Mouse (Mus musculus) heart, embryonic 13.5 days (tissue): Measurements from ENCODE around the gene Megf9. TPM values are rescaled to one million over a fixed set of nuclear protein-coding genes. Genes with fewer than 3 reads are reported as not detected.

Source experiments
- ATAC-seq: fragments of 200-750 bp; cut with Nextera tagmentation; 2 replicates; pipeline ENCODE4 v1.8.0; 2017; ENCODE audit warnings: moderate TSS enrichment; ENCODE audit not compliant: insufficient number of reproducible peaks, low FRiP score, low TSS enrichment; ENCODE audit errors: extremely low read depth
- H3K27ac ChIP-seq: fragments of 300-500 bp; sonication (generic); replicated peaks from 2 replicates; pipeline ENCODE4 v1.5.1; 2015; ENCODE audit warnings: moderate library complexity, mild to moderate bottlenecking, inconsistent platforms
- H3K27me3 ChIP-seq: fragments of 300-500 bp; sonication (generic); replicated peaks from 2 replicates; pipeline ENCODE4 v1.6.1; 2015; ENCODE audit warnings: mild to moderate bottlenecking, inconsistent platforms
- H3K36me3 ChIP-seq: fragments of 300-500 bp; sonication (generic); 2 replicates; pipeline ENCODE4 v1.6.1; 2015; ENCODE audit warnings: mild to moderate bottlenecking, inconsistent platforms
- H3K4me1 ChIP-seq: fragments of 300-500 bp; sonication (generic); 2 replicates; pipeline ENCODE4 v1.6.1; 2015; ENCODE audit warnings: inconsistent platforms
- H3K4me2 ChIP-seq: fragments of 300-500 bp; sonication (generic); 2 replicates; pipeline ENCODE4 v1.6.1; 2015; ENCODE audit warnings: inconsistent platforms, mild to moderate bottlenecking, moderate library complexity
- H3K4me3 ChIP-seq: fragments of 300-500 bp; sonication (generic); 2 replicates; pipeline ENCODE4 v1.5.1; 2015; ENCODE audit warnings: moderate library complexity, mild to moderate bottlenecking, inconsistent platforms
- H3K9ac ChIP-seq: fragments of 300-500 bp; sonication (generic); 2 replicates; pipeline ENCODE4 v1.6.1; 2015; ENCODE audit warnings: inconsistent platforms, mild to moderate bottlenecking, moderate library complexity
- H3K9me3 ChIP-seq: fragments of 300-500 bp; sonication (generic); 2 replicates; pipeline ENCODE4 v1.6.1; 2016; ENCODE audit warnings: inconsistent platforms
- WGBS: fragments of 180-500 bp; shearing (Covaris S2); methylation state at CpG from one replicate; pipeline ENCODE4 v1.1.7; 2015; ENCODE audit warnings: mixed read lengths; 5-methylcytosine and 5-hydroxymethylcytosine counted together
- polyA plus RNA-seq: library from polyadenylated mRNA; unstranded; fragments of >200 nt; fragmentation: Nextera tagmentation; extraction: Ambion mirVana; gene quantifications from 2 replicates; pipeline ENCODE4 v1.2.1, GENCODE M21; 2015

The Megf9 gene
- polyA plus RNA-seq = 3.9 and 4.0 TPM in 2 replicates

DNA sequence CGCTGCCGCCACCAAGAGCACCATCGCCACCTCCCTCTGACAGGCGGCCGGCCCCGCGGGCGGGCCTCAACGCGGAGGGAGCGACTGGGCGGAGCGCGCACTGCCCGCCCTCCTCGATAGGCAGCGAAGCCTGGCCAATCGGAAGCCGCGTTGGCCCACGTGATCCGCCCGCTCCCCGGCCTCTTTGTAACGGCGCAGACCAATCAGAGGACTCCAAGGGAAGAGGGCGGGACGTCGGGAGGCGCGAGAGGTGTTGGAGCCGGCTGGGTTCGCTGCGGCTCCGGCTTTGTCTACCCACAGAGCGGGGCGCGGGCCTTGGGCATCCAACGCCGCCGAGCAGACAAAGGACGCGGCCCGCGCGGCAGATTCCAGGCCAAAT lies at the start of gene Megf9:
Megf9 (minus strand) TSS at position 105 of the 379 bp plus-strand sequence.
- H3K36me3 ChIP-seq = no peaks in the 10 kb centered on the region
- peaks cover 33% of the 10 kb centered on the region for H3K4me1 ChIP-seq
- H3K27ac ChIP-seq = peak within 1 kb of the TSS; percentile 91
- H3K9me3 ChIP-seq = no peaks in the 10 kb centered on the region
- WGBS = under 1% methylated on average over 46 of the region's 46 CpGs
- peak; percentile 98 for ATAC-seq
- peak within 1 kb of the TSS; percentile 94 for H3K4me2 ChIP-seq
- H3K9ac ChIP-seq = peak within 1 kb of the TSS; percentile 95
- peak within 1 kb of the TSS; percentile 93 for H3K4me3 ChIP-seq
- no peaks in the 10 kb centered on the region for H3K27me3 ChIP-seq

DNA sequence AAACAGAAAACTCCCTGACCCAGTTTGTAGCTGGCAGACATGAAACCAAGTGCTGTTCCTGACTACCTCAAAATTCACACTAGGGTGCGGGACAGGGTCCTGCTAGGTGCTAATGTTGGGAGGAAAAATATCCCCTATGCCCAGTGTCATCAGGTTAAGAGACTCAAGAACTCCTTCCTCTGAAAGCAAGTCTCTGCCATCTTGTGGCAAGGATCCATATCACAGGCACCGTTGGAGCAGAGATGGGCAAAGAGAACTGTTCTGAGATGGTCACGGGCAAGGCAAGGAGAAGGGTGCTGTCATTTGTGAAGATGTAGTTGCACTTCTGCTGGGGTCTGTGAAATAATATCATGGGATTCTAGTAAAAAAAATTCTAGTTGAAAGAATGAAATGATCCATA lies 44.9 kb upstream of the Megf9 start:
- H3K4me3 ChIP-seq = no peak overlapping the region
- H3K27ac ChIP-seq = no peak overlapping the region
- no peak overlapping the region for H3K4me2 ChIP-seq
- 35% methylated on average over 3 of the region's 3 CpGs for WGBS
- no peaks in the 10 kb centered on the region for H3K36me3 ChIP-seq
- ATAC-seq = no peak
- H3K27me3 ChIP-seq = no peaks in the 10 kb centered on the region
- H3K9ac ChIP-seq = no peak overlapping the region
- no peaks in the 10 kb centered on the region for H3K4me1 ChIP-seq
- no peaks in the 10 kb centered on the region for H3K9me3 ChIP-seq

DNA sequence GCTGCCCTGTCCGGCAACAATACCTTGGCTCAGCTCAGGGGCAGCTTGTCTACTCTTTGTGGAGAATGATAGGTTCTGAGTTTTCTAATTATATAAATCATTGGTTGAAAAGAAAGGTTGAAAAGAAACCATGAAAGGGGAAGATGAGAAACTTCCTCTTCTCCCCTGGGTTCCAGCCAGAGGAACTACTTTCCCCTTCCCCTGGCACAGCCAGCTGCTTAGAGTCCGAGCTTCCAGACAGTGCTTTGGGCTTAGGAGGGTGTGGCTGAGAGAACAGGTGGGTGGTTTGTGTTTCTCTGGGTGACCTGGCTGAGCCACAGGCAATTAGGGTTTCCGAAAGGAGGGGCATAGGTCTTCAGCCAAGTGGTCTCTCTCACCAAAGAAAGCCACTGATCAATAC lies 43.5 kb upstream of the Megf9 start:
- no peak for ATAC-seq
- no peaks in the 10 kb centered on the region for H3K36me3 ChIP-seq
- WGBS = 63% methylated on average over 3 of the region's 3 CpGs
- no peaks in the 10 kb centered on the region for H3K27me3 ChIP-seq
- H3K27ac ChIP-seq = no peak overlapping the region
- H3K4me1 ChIP-seq = no peaks in the 10 kb centered on the region
- no peak overlapping the region for H3K4me2 ChIP-seq
- no peaks in the 10 kb centered on the region for H3K9me3 ChIP-seq
- no peak overlapping the region for H3K9ac ChIP-seq
- H3K4me3 ChIP-seq = no peak overlapping the region

DNA sequence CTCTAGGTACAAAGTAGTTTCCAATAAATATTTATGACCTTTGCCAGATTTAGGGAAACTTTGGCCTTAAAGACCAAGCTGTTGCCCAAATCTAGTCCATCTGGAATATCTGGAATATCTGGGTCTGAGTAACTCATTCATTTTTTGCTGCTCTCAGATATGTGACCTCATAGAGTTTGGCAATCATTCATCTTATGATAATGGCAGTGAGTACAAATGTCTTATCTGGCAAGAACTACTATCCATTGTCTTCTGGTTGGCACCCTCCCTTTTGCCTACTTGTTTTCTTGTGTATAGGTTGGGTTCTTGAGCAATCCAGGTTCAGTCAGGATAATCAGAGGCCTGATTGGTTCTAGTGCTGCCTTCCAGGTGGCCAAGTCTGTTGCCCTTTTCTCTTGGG lies 41.3 kb upstream of the Megf9 start:
- Histone ChIP-seq H3K4me3 (no peak overlapping the region), H3K36me3 (no peaks in the 10 kb centered on the region), H3K4me2 (no peak overlapping the region), H3K27ac (no peak overlapping the region), H3K27me3 (no peaks in the 10 kb centered on the region), H3K4me1 (no peaks in the 10 kb centered on the region), H3K9me3 (no peaks in the 10 kb centered on the region), H3K9ac (no peak overlapping the region)
- ATAC-seq = no peak

DNA sequence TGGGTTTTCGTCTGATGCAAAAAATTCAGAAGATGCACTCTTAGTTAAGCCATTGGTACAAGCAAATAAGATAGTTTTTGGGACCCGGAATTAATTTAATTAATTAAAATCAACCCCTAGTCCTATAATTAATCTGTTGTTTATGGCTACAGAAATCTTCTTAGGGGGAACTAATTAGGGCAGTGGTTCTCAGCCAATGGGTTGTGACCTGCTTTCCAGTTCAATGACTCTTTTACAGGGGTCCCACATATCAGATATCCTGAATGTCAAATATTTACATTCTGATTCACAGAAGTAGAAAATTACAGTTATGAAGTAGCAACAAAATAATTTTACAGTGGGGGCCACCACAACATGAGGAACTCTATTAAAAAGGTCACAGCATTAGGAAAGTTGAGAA lies 39.1 kb upstream of the Megf9 start:
- Histone ChIP-seq H3K4me1 (no peaks in the 10 kb centered on the region), H3K9me3 (no peaks in the 10 kb centered on the region), H3K27me3 (no peaks in the 10 kb centered on the region), H3K4me3 (no peak overlapping the region), H3K4me2 (no peak overlapping the region), H3K36me3 (no peaks in the 10 kb centered on the region), H3K27ac (no peak overlapping the region), H3K9ac (no peak overlapping the region)
- WGBS = 79% methylated on average over 2 of the region's 2 CpGs
- no peak for ATAC-seq

DNA sequence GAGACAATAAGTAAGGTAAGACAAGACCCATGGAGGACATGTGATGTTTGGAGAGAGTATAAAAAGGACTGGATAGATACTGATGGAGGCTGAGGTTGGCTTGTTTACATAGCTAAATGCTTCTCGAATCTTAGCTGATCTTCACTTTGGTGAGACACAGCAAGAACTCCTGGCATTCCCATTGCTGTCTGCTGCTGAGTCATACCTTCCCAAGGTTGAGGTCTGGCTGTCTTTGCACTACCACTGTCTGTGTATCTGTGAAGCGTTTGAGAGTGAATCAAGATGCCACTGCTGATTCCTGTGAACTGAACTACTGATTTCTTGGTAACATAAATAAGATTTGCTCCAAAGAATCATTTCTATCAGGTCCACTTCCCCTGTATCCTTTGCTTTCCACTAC lies 19.1 kb upstream of the Megf9 start:
- Histone ChIP-seq H3K36me3 (no peaks in the 10 kb centered on the region), H3K4me1 (no peaks in the 10 kb centered on the region), H3K4me3 (no peak overlapping the region), H3K4me2 (no peak overlapping the region), H3K9me3 (no peaks in the 10 kb centered on the region), H3K27me3 (no peaks in the 10 kb centered on the region), H3K27ac (no peak overlapping the region), H3K9ac (no peak overlapping the region)
- ATAC-seq = no peak
- 33% methylated on average over 2 of the region's 2 CpGs for WGBS

DNA sequence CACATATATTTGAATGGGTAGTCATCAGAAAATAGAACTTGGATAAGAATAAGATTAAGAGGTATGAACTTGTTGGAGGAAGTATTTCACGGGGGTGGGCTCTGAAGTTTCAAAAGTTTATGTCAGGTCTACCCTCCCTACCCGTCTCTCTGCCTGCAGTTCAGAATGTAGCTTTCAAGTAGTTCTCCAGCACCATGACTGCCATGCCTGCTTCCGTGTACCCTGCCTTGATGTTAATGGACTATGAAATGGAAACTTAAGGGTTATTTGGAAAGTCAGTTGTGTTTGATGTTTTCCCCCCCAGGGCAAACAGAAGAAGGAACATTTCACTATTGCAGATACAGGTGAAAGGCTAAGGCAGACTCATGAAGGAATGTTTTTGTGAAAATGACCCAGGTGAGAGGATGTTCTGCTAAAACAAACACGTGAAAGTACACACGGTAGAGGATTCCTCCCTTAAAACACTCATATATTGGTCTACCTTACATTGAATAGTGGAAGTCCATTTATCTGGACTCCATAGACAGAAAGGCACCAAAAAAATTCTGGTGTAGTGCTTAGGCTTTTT lies 18.5 kb upstream of the Megf9 start:
- Histone ChIP-seq H3K27ac (no peak overlapping the region), H3K4me3 (no peak overlapping the region), H3K27me3 (no peaks in the 10 kb centered on the region), H3K4me1 (no peaks in the 10 kb centered on the region), H3K4me2 (no peak overlapping the region), H3K9ac (no peak overlapping the region), H3K9me3 (no peaks in the 10 kb centered on the region), H3K36me3 (no peaks in the 10 kb centered on the region)
- no peak for ATAC-seq
- WGBS = 74% methylated on average over 5 of the region's 5 CpGs

DNA sequence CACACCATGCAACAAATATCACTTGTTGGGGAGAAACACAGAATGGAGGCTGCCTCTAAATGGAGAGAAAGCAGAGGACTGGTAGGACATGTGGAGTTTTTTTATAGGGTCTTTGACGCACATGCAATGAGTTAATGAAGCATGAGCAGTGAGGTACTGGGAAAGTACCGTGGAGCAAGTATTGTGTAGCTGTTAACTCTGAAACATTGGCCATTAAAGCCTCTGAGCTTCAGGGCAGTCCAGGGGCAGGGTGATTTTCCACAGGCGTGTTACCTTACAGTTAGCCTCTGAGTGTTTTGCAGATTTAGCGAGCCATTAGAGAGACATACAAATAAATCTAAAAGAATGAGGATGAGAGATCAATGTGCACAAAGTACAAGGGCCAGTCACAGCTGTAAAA lies 17.3 kb upstream of the Megf9 start:
- Histone ChIP-seq H3K4me3 (no peak overlapping the region), H3K4me1 (no peaks in the 10 kb centered on the region), H3K4me2 (no peak overlapping the region), H3K9me3 (no peaks in the 10 kb centered on the region), H3K27ac (no peak overlapping the region), H3K27me3 (no peaks in the 10 kb centered on the region), H3K36me3 (no peaks in the 10 kb centered on the region), H3K9ac (no peak overlapping the region)
- ATAC-seq = no peak
- 86% methylated on average over 4 of the region's 4 CpGs for WGBS

DNA sequence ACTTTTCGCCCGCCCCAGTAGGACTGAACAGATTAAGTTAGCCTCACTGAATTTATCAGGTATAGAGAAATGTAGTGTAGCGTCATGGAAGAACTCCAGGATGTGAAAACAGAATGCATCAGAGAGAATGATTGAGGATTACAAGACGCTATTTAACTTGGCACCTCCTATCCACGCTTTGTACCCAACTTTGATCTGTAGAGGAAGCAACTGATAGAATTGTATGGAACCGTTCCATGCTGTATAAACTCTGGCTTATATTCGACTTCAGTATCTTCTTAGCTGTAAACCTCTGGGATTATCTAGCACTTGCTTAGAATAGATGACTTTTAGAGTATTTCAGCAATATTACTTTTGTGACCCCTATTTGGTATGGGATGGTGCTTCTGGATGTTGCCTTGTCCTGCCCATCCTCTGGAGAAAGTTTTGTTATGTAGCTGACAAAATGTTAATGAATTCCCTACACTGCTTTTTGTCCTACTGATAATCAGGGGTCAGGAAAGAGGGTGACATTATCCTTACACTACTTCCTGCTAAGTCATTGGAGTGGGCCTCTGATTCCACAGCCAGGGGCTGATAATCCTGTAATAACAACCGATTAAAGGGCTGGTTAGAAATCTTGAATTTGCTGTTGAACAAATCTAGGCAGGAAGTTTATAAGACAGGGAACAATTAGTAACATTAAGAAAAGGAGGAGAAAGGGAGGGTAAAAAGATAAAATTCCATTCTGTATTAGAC lies 12.8 kb upstream of the Megf9 start:
- no peak for ATAC-seq
- H3K9me3 ChIP-seq = no peaks in the 10 kb centered on the region

DNA sequence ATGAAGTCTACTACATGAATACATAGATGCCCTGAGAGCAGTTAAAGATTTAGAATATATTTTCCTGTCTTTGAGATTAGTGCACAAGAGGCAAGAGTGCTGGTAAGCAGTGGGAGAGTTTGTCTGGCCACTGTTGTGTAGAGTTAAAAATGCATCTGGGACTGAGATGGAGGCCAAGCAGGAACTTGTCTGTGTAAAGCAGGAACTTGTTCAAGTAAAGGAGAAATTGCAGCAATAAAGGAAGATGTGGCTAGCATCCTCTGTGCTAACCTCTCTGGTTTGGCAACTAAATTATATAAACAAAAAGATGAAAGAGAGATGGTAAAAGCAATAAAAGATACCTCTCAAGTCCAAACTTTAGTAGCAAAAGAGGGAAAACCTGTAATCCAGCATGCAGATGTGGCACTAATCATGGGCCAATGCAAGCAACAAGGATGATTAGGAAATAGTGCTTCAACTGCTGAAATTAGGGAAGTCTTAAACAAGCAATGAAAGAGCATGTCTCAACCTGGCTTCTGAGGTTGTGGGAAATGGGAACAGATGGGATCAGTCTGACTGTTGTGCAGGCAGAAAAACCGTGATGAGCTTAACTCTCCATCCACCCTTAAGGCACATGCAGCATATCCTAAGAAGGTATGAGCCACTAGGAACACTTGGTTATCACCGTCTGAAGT lies 11.2 kb upstream of the Megf9 start:
- ATAC-seq = no peak
- H3K4me2 ChIP-seq = no peak overlapping the region
- no peak overlapping the region for H3K4me3 ChIP-seq
- 50% methylated on average over 2 of the region's 2 CpGs for WGBS
- peaks cover 9% of the 10 kb centered on the region for H3K4me1 ChIP-seq
- H3K36me3 ChIP-seq = no peaks in the 10 kb centered on the region
- no peak overlapping the region for H3K27ac ChIP-seq
- H3K9ac ChIP-seq = no peak overlapping the region
- H3K9me3 ChIP-seq = no peaks in the 10 kb centered on the region
- H3K27me3 ChIP-seq = no peaks in the 10 kb centered on the region

More for the DNA sequence above, 12.8 kb upstream of the Megf9 start:
- Histone ChIP-seq H3K4me1 (peaks cover 3% of the 10 kb centered on the region; the same call in 1 of the 2 replicates), H3K4me3 (no peak overlapping the region), H3K27ac (0 out of 2 replicates have a peak overlapping the region, but pooled peaks have one; percentile 12), H3K9ac (no peak overlapping the region), H3K36me3 (no peaks in the 10 kb centered on the region), H3K27me3 (no peaks in the 10 kb centered on the region), H3K4me2 (no peak overlapping the region)
- 52% methylated on average over 8 of the region's 8 CpGs for WGBS

DNA sequence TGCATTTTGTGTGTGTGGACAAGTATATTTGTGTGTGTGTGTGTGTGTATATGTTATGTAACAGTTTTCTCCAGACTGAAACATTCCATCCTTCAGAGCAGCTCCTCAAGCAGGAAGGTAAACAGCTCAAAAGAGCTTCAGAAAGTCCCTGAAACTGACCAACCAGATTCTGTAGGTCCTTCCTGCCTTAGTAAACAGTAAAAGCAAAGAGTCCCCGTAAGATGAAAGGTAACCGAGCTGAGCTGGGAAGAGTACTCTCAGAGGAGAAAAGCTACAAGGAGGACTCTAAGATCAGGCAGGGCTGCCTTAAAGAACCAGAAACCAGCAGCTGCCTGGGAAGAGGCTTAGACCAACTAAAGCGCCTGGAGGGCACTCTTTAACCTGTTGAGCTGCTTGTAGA lies 9.6 kb upstream of the Megf9 start:
- WGBS = 66% methylated on average over 3 of the region's 3 CpGs

More for the DNA sequence above, 9.6 kb upstream of the Megf9 start:
- Histone ChIP-seq H3K4me1 (peaks cover 9% of the 10 kb centered on the region), H3K27me3 (no peaks in the 10 kb centered on the region), H3K27ac (no peak overlapping the region), H3K9me3 (no peaks in the 10 kb centered on the region), H3K4me3 (no peak overlapping the region), H3K4me2 (no peak overlapping the region), H3K9ac (no peak overlapping the region), H3K36me3 (no peaks in the 10 kb centered on the region)
- ATAC-seq = no peak
